Mouse (Mus musculus) activated CD4-positive, CD25-positive, alpha-beta regulatory T cell, adult 4 months (primary cell): Measurements from ENCODE around the gene Stx16. TPM values are rescaled to one million over a fixed set of nuclear protein-coding genes. Genes with fewer than 3 reads are reported as not detected.

Experiments used
- ATAC-seq: one replicate; pipeline ENCODE4 v1.8.0; 2017
- polyA plus RNA-seq, 2 experiments: library from polyadenylated mRNA; unstranded; fragments of 100-300 nt; shearing (Covaris generic); gene quantifications; one replicate each; pipeline ENCODE4 v1.2.1; 2017

Stx16 gene
- polyA plus RNA-seq, 2 experiments from 2014 or later = 14.1 to 16.0 TPM

DNA sequence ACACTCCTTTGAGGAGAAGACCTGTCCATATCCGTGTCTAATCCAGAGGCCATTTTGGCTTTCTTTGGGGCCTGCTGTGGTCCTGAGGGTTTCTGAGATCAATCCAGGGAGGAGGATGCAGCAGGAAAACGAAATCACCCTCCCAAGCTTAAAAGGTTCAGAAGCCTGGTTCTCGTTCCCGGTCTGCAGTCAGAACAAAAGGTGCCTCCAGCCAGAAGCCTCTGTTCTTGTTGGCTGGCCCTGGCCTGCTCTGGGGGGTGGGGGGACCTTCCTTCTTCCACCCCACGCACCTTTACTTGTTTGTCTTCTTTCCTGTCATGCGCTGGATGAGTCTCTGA is 51.2 kb downstream of the Stx16 start:
- no peak for ATAC-seq

DNA sequence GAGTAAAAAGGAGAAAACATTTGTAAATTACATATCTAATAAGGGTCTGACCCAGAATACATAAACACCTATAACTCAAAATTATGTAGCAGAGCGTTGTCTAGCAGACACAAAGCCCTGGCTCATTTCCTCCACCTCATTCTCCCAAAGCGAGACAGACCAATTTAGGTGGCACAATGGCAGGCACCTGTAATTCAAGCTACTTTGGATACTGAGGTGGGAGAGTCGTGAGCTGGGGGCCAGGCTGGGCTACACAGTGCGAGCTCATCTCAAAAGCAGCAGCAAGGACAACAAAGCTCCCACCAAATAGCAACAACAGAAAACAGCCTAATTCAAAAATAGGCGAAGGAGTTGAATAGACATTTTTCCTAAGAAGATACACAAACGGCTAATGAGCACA is 52.8 kb downstream of the Stx16 start:
- no peak for ATAC-seq

DNA sequence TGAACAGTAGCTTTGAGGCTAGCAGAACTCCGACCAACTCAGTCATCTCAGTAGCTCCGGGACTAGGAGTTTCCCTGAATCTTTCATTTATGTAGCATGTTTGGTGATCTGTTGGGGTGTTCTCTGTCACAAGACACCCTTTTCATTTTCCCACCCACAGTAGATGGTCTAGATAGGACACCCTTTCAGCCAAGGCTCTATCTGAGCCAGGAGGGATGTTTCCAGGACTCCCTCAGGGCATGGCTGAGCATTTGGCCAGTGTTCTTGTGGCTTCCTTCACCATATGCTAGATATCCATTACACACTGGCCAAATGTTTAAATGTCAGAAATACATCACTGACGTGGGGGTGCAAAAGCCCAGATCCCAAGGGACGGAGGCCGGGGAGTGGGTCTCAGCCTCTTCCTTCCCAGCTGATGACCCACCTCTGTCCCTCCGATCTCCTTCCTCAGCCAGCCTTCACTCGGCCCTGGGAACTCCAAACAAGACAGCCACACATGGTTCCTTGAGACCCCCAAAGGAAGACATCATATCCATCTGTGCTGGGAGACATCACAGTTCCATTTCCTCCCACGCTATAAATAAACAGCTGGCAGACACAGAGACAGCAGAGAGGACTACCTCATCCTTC is 54.5 kb downstream of the Stx16 start:
- ATAC-seq = no peak

DNA sequence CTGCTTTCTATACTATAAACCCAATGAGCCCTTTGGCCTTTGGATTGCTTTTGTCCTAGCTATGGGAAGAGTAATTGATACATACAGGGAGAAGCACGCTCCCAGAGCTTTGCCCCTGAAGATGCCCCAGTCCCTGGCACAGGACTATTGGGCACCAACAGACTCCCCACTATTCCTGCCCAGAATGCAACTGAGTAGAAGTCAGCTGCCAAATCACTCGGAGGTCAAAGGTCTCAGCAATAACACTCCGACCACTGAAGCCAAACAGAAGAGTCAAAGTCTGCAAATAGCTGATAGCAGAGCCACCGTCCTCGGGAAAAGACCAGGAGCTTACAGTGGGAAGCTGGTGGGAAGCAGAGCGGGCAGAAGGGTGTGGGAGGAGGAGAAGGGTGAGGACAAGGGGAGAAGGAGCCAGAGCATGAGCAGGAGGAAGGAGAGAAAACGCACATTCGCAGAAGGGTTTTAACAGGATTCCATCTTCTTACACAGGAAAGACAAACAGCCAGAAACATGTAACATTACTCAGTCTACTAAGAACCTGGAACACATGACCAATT is 56.4 kb downstream of the Stx16 start:
- no peak for ATAC-seq

Other genes starting within 250 kb of the Stx16 start
- 10 to 100 TPM; 18.9 to 20.9 TPM for gene Npepl1, start 34.0 kb downstream of the Stx16 start, polyA plus RNA-seq
- gene Gnas, start 208.0 kb downstream of the Stx16 start, polyA plus RNA-seq = 100 to 1,000 TPM; 102 to 126 TPM